Mouse (Mus musculus) heart, adult 2 months (tissue): ENCODE results near the gene Tmem107. TPM values are rescaled to one million over a fixed set of nuclear protein-coding genes. Genes with fewer than 3 reads are reported as not detected.
A peak's percentile ranks its signal among the peaks of the same experiment; 100 is the strongest.

Source experiments
- DNase-seq, 2 experiments: peaks; one replicate each; pipeline ENCODE4 v3.0.0; 2021
- H3K27ac ChIP-seq: fragments of 200-600 bp; 2 replicates; pipeline ENCODE4 v1.8.1; 2022
- H3K27me3 ChIP-seq: fragments of 200-500 bp; 2 replicates; pipeline ENCODE4 v1.6.1; 2012; ENCODE audit warnings: mild to moderate bottlenecking, low read length, inconsistent platforms, mixed read lengths; ENCODE audit not compliant: control insufficient read depth, insufficient read depth
- H3K36me3 ChIP-seq: fragments of 200-500 bp; 2 replicates; pipeline ENCODE4 v1.6.1; 2012; ENCODE audit warnings: low read length, inconsistent platforms; ENCODE audit not compliant: control insufficient read depth, insufficient read depth
- H3K4me1 ChIP-seq: fragments of 200-500 bp; 2 replicates; pipeline ENCODE4 v1.6.1; 2011; ENCODE audit warnings: low read length; ENCODE audit not compliant: control insufficient read depth, insufficient read depth
- H3K4me3 ChIP-seq: fragments of 200-600 bp; 2 replicates; pipeline ENCODE4 v1.8.1; 2022
- H3K79me2 ChIP-seq: fragments of 200-500 bp; replicated peaks from 2 replicates; pipeline ENCODE4 v1.6.1; 2012; ENCODE audit warnings: mild to moderate bottlenecking, inconsistent platforms, low read length, moderate library complexity, mixed read lengths; ENCODE audit not compliant: control insufficient read depth, insufficient read depth
- H3K9ac ChIP-seq: fragments of 200-500 bp; 2 replicates; pipeline ENCODE4 v1.6.1; 2012; ENCODE audit warnings: low read depth, mild to moderate bottlenecking, control low read depth, inconsistent platforms, low read length, mixed read lengths
- CTCF ChIP-seq: fragments of 200-600 bp; IDR thresholded peaks from 2 replicates; pipeline ENCODE4 v1.8.1; 2022; ENCODE audit warnings: antibody characterized with exemption, mild to moderate bottlenecking, moderate library complexity
- EP300 ChIP-seq: fragments of 200-500 bp; IDR thresholded peaks from 2 replicates; pipeline ENCODE4 v1.6.1; 2011; ENCODE audit warnings: low read depth, low read length, control low read depth; ENCODE audit not compliant: insufficient read depth
- POLR2A ChIP-seq: fragments of 200-500 bp; IDR thresholded peaks from 2 replicates; pipeline ENCODE4 v1.6.1; 2011; ENCODE audit warnings: mild to moderate bottlenecking, low read depth, low read length, control low read depth; ENCODE audit not compliant: insufficient read depth
- WGBS: fragments of 180-500 bp; shearing (Covaris S2); methylation state at CpG from one replicate; pipeline ENCODE4 v1.1.7; 2018; 5-methylcytosine and 5-hydroxymethylcytosine counted together
- intact Hi-C: fragments of 180-260 bp; cut with DNase I; formaldehyde crosslinking; loops from one replicate; pipeline ENCODE4 v1.15.1; 2025
- polyA plus RNA-seq: library from polyadenylated mRNA; depleted of rRNA; stranded (reverse); fragments of >200 nt; gene quantifications from 2 replicates; pipeline ENCODE4 v1.2.3, GENCODE M21; 2012
- total RNA-seq, 2 experiments: library from RNA; stranded (reverse); gene quantifications; 2 replicates each; pipeline ENCODE4 v1.2.3; 2021

The Tmem107 gene
- total and polyA plus RNA-seq, 3 experiments: 5.6 to 15.9 (median 6.6) TPM

- H3K9ac ChIP-seq: peak overlapping the region; percentile 59
- H3K4me3 ChIP-seq: peak overlapping the region; percentile 51
- TF ChIP-seq EP300 (no peak), CTCF (no peak), POLR2A (no peak)
- DNase-seq: no peak
- H3K36me3 ChIP-seq: no peaks in the 10 kb centered on the region; the same call in 1 of the 2 replicates
- H3K27me3 ChIP-seq: no peaks in the 10 kb centered on the region
- 14% methylated on average over 21 of the region's 21 CpGs for WGBS
- no peaks in the 10 kb centered on the region; the same call in 1 of the 2 replicates for H3K4me1 ChIP-seq
- peak overlapping the region; percentile 36 for H3K27ac ChIP-seq
- intact Hi-C loops: no loop called here
- no peaks in the 10 kb centered on the region for H3K79me2 ChIP-seq
Measured at GRCm38 (mm10) chr11:69111051-69111810, 40.6 kb downstream of the Tmem107 start.

GRCm38 (mm10) chr11:69111865-69112264 is 41.3 kb downstream of the Tmem107 start:
- no peak overlapping the region; the same call in 1 of the 2 replicates for H3K27ac ChIP-seq
- 49% methylated on average over 4 of the region's 4 CpGs for WGBS
- DNase-seq: no peak
- H3K4me1 ChIP-seq: no peaks in the 10 kb centered on the region; the same call in 1 of the 2 replicates
- H3K9ac ChIP-seq: no peak overlapping the region
- TF ChIP-seq EP300 (no peak), POLR2A (no peak), CTCF (no peak)
- H3K36me3 ChIP-seq: no peaks in the 10 kb centered on the region; the same call in 1 of the 2 replicates
- intact Hi-C loops: no loop called here
- no peak overlapping the region for H3K4me3 ChIP-seq
- H3K27me3 ChIP-seq: no peaks in the 10 kb centered on the region
- no peaks in the 10 kb centered on the region for H3K79me2 ChIP-seq

DNA sequence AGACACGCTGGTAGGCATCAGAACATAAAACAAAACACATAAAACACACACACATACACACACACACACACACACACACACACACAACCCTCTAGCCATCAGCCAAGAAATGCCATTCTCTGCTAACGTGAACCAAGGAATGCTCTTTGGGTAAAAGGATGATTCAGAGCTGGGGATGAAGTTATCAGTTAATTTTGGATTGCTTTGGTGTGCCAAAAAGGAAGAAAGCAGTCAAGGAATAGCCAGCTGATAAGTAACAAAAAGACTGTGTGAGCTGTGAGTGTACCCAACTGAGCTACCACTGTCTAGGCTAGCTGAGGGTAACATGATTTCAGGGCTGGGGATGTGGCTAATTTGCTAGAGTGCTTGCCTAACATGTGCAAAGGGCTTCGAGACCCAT is 43.4 kb downstream of the Tmem107 start:
- H3K4me3 ChIP-seq: no peak overlapping the region
- H3K9ac ChIP-seq: no peak overlapping the region
- TF ChIP-seq CTCF (no peak), EP300 (no peak), POLR2A (no peak)
- DNase-seq: no peak
- H3K27me3 ChIP-seq: no peaks in the 10 kb centered on the region
- no peaks in the 10 kb centered on the region for H3K79me2 ChIP-seq
- WGBS: 74% methylated on average over 3 of the region's 3 CpGs
- no peak overlapping the region for H3K27ac ChIP-seq
- no peaks in the 10 kb centered on the region; the same call in 1 of the 2 replicates for H3K36me3 ChIP-seq
- intact Hi-C loops: no loop called here
- no peaks in the 10 kb centered on the region; the same call in 1 of the 2 replicates for H3K4me1 ChIP-seq

DNA sequence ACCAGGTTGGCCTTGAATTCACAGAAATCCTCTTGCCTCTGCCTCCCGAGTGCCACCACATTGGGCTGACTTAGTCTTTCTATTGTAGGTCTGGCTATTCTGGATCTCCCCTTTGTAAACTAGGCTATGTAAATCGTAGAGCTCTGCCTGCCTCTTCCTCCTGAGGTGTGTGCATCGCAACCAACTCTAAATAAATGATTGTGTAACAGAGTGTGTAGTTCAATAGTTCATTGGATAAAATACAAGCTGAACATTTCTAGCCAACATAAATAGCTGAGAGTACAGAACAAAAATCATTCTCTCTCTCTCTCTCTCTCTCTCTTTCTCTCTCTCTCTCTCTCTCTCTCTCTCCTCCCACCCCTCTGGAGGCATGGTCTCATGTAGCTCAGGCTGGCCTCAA is 44.0 kb downstream of the Tmem107 start:
- no peak overlapping the region for H3K4me3 ChIP-seq
- H3K4me1 ChIP-seq: no peaks in the 10 kb centered on the region; the same call in 1 of the 2 replicates
- TF ChIP-seq POLR2A (no peak), EP300 (no peak), CTCF (no peak)
- intact Hi-C loops: no loop called here
- H3K27me3 ChIP-seq: no peaks in the 10 kb centered on the region
- H3K27ac ChIP-seq: no peak overlapping the region
- no peak for DNase-seq
- H3K79me2 ChIP-seq: no peaks in the 10 kb centered on the region
- WGBS: 86% methylated on average over 3 of the region's 3 CpGs
- no peaks in the 10 kb centered on the region; the same call in 1 of the 2 replicates for H3K36me3 ChIP-seq
- no peak overlapping the region for H3K9ac ChIP-seq

GRCm38 (mm10) chr11:69116843-69117242 is 46.2 kb downstream of the Tmem107 start:
- intact Hi-C loops: no loop called here
- Histone ChIP-seq H3K4me3 (no peak overlapping the region), H3K4me1 (peaks cover 2% of the 10 kb centered on the region; the same call in 1 of the 2 replicates), H3K27me3 (no peaks in the 10 kb centered on the region), H3K27ac (no peak overlapping the region), H3K79me2 (no peaks in the 10 kb centered on the region), H3K9ac (no peak overlapping the region), H3K36me3 (no peaks in the 10 kb centered on the region)
- TF ChIP-seq CTCF: no peak
- TF ChIP-seq EP300: no peak
- no peak for TF ChIP-seq POLR2A
- DNase-seq: no peak
- 66% methylated on average over 5 of the region's 5 CpGs for WGBS

DNA sequence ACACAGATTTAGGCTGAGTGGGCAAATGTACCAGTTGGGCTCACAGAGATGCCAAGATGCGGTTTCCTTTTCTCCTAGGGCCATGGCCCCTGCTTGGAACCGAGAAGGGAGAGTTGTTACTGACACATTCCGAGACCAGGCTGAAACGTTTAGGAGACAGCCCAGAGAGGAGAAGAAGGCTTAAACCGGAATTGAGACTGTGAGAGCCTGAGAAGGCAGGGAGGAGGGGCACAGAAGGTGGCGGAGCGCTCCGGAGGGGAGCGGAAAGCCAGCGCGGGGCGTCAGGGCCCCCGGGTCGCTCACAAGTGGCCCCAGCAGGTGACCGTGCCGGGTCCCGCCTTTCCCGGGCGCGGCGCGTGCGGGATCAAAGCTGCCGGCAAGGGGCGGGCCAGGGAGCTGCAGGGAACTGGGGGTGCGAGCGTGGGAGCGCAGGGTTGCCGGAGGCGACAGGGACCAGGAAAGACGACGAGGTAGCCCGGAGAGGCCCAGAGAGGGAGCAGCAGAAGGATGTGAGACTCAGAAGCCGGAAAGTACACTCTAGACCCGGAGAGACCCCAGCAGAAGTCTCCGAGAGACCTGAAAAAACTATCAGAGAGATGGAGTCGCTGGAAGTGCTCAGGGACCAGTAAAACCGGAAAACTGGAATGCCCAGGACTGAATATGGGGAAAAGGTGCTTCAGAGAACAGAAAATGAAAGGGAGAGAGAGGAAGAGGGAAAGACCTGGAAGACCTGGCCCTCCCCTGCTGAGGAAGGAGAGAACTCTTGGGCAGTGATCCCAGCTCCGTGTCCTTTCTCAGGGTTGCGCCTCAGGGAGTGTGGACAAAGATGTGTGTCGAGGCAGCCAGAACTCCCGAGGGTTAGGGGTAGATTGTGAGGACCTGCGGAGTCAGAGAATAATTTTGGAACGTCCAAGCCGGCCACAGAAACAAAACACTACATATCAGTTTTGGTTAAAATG is 47.4 kb downstream of the Tmem107 start:
- no peaks in the 10 kb centered on the region for H3K79me2 ChIP-seq
- peak overlapping the region; percentile 87 for H3K27ac ChIP-seq
- intact Hi-C loops: loop anchor here (1.0 kb wide), 1 partner anchor 26 kb away; no protein-coding TSS in a partner anchor
- peak overlapping the region; percentile 86 for H3K4me3 ChIP-seq
- H3K9ac ChIP-seq: peak overlapping the region; percentile 73
- no peaks in the 10 kb centered on the region for H3K27me3 ChIP-seq
- DNase-seq: peak; percentile 81 to 83
- no peak for TF ChIP-seq POLR2A
- no peak for TF ChIP-seq EP300
- TF ChIP-seq CTCF: no peak
- H3K36me3 ChIP-seq: no peaks in the 10 kb centered on the region
- H3K4me1 ChIP-seq: peaks cover 2% of the 10 kb centered on the region; the same call in 1 of the 2 replicates
- 1% methylated on average over 45 of the region's 45 CpGs for WGBS
